Mouse (Mus musculus) small intestine, adult 2 months (tissue): ENCODE data around the gene Apbb2.

Experiments
- CTCF ChIP-seq: fragments of 200-500 bp; IDR thresholded peaks from 2 replicates; pipeline ENCODE4 v1.5.1; 2012; ENCODE audit warnings: low read depth, mild to moderate bottlenecking, control low read depth, inconsistent platforms, low read length, moderate library complexity, mixed read lengths; ENCODE audit not compliant: insufficient replicate concordance, insufficient read length; ENCODE audit errors: extremely low read depth
- POLR2A ChIP-seq: fragments of 200-500 bp; IDR thresholded peaks from 2 replicates; pipeline ENCODE4 v1.6.1; 2012; ENCODE audit warnings: low read depth, mild to moderate bottlenecking, control low read depth, inconsistent platforms, low read length, moderate library complexity

GRCm38 (mm10) chr5:66496881-66497360 is 121.7 kb downstream of the Apbb2 start:
- TF ChIP-seq POLR2A (no peak), CTCF (no peak)
